Mouse (Mus musculus): ENCODE measurements around the gene Pan2. TPM values are rescaled to one million over a fixed set of nuclear protein-coding genes. Genes with fewer than 3 reads are reported as not detected.

Pan2 gene
- total and polyA plus RNA-seq, 3 experiments, result 10.6 to 18.5 (median 11.0) TPM

DNA sequence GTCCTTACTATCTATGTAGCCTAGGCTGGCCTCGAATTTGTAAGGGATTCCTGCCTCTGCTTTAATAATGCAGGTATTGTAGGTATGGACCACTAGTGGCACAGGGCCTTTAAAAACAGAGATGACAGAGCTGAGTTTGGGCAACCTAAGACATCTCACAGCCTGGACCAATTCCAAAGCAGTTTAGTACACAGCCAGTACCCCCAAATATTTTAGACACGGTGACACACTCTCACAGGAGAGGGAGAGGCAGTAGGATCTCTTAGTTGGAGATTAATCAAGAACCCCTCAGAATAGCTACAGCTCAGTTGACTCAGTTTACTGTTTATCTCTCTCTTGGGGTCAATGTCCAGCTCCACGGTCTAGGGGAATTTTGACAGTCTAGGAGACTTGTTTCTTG, 778 bp upstream of the Pan2 start:
- Histone ChIP-seq H3K9me3 (replicated peaks; ENCODE audit: low read length) (no peaks in the 10 kb centered on the region), H3K9ac (ENCODE audit: insufficient read depth, low read depth) (peak overlapping the region; percentile 98), H3K4me2 (ENCODE audit: insufficient read depth, low read depth, poor library complexity, severe bottlenecking) (peak overlapping the region; percentile 97), H3K27ac (ENCODE audit: insufficient read depth, low read depth) (peak overlapping the region; percentile 58; the same call in 1 of the 2 replicates), H3K79me2 (replicated peaks; ENCODE audit: control insufficient read depth, extremely low read depth, insufficient read depth, poor library complexity, severe bottlenecking) (no peaks in the 10 kb centered on the region; the same call in 1 of the 2 replicates), H3K27me3 (replicated peaks) (no peaks in the 10 kb centered on the region), H3K36me3 (replicated peaks in 1 of 2; ENCODE audit: control insufficient read depth in 1 of 2, insufficient read depth in 1 of 2, low read length in 1 of 2) (peaks cover 3 to 13% of the 10 kb centered on the region in 2 experiments), H3K4me1 (ENCODE audit: control insufficient read depth in 1 of 2, insufficient read depth in 2 of 2) (peaks cover 17 to 49% of the 10 kb centered on the region in 2 experiments), H3K4me3 (replicated peaks in 1 of 3; ENCODE audit: low read depth in 2 of 3, low read length in 2 of 3, poor library complexity in 1 of 3) (peak overlapping the region; percentile 70 to 95 (median 80))
- TF ChIP-seq KAT2A (IDR thresholded peaks at IDR 0.05; ENCODE audit: insufficient replicate concordance, low read length), result no peak
- no peak for TF ChIP-seq UBTF (IDR thresholded peaks at IDR 0.05; ENCODE audit: low read depth, low read length)
- no peak for TF ChIP-seq ZC3H11A (IDR thresholded peaks at IDR 0.05; ENCODE audit: low read depth, low read length)
- TF ChIP-seq EP300 (IDR thresholded peaks at IDR 0.05; ENCODE audit: low read length), result no peak
- TF ChIP-seq MXI1 (IDR thresholded peaks at IDR 0.05; ENCODE audit: low read depth, low read length), result no peak
- no peak for TF ChIP-seq POLR2A (IDR thresholded peaks at IDR 0.05; ENCODE audit: low read depth, low read length)
- no peak for TF ChIP-seq CHD1 (IDR thresholded peaks at IDR 0.05; ENCODE audit: low read depth, low read length)
- in situ Hi-C loops (cut with MboI; ENCODE audit: low pct_ligation_motif_present, low pct_unique_long_range_greater_than_20kb, low sequenced_read_pairs), result no loop called here
- dilution Hi-C loops (cut with MboI; ENCODE audit: extremely low pct_ligation_motif_present, extremely low pct_unique_long_range_greater_than_20kb, low sequenced_read_pairs), result no loop called here
- DNase-seq (ENCODE audit: extremely low read depth), result no peak

GRCm38 (mm10) chr10:128302785-128303125, 380 bp upstream of the Pan2 start:
- H3K9me3 ChIP-seq (replicated peaks; ENCODE audit: low read length), result no peaks in the 10 kb centered on the region
- peak overlapping the region; percentile 98 for H3K9ac ChIP-seq (ENCODE audit: insufficient read depth, low read depth)
- H3K27me3 ChIP-seq (replicated peaks), result no peaks in the 10 kb centered on the region
- DNase-seq (ENCODE audit: extremely low read depth), result no peak
- no peaks in the 10 kb centered on the region; the same call in 1 of the 2 replicates for H3K79me2 ChIP-seq (replicated peaks; ENCODE audit: control insufficient read depth, extremely low read depth, insufficient read depth, poor library complexity, severe bottlenecking)
- peak overlapping the region; percentile 97 for H3K4me2 ChIP-seq (ENCODE audit: insufficient read depth, low read depth, poor library complexity, severe bottlenecking)
- peaks cover 3 to 14% of the 10 kb centered on the region in 2 experiments for H3K36me3 ChIP-seq (replicated peaks in 1 of 2; ENCODE audit: control insufficient read depth in 1 of 2, insufficient read depth in 1 of 2, low read length in 1 of 2)
- H3K27ac ChIP-seq (ENCODE audit: insufficient read depth, low read depth), result peak overlapping the region; percentile 58
- dilution Hi-C loops (cut with MboI; ENCODE audit: extremely low pct_ligation_motif_present, extremely low pct_unique_long_range_greater_than_20kb, low sequenced_read_pairs) (no loop called here), in situ Hi-C loops (cut with MboI; ENCODE audit: low pct_ligation_motif_present, low pct_unique_long_range_greater_than_20kb, low sequenced_read_pairs) (no loop called here)
- H3K4me3 ChIP-seq (replicated peaks in 1 of 3; ENCODE audit: low read depth in 2 of 3, low read length in 2 of 3, poor library complexity in 1 of 3), result peak overlapping the region; percentile 70 to 95 (median 80)
- peaks cover 15 to 45% of the 10 kb centered on the region in 2 experiments for H3K4me1 ChIP-seq (ENCODE audit: control insufficient read depth in 1 of 2, insufficient read depth in 2 of 2)
- 0 out of 2 replicates have a peak, but pooled peaks have one; percentile 18 for TF ChIP-seq JUN (IDR thresholded peaks at IDR 0.05; ENCODE audit: insufficient read depth, low read depth, low read length)
- peak; percentile 81 for TF ChIP-seq RCOR1 (conservative IDR thresholded peaks at IDR 0.05; ENCODE audit: low read depth, low read length)
- no peak for TF ChIP-seq MAFK (IDR thresholded peaks at IDR 0.05; ENCODE audit: insufficient replicate concordance, low read length)

DNA sequence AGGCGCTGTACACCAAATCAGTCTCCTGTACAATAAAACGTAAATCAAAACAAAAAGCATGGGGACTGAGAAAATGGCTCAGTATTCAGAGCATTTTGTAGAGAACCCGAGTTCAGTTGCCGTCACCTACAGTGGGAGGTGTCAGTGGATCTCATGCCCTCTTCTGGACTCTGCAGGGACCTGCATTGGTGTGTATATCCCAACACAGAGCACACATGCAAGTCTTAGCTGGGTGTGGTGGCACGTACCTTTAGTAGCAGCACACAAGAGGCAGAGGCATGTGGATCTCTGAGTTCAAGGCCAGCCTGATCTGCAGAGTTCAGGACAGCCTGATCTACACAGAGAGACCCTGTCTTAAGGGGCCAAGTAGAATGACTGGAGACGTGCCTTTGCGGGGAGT, 6.5 kb downstream of the Pan2 start:
- no peaks in the 10 kb centered on the region for H3K79me2 ChIP-seq (replicated peaks; ENCODE audit: control insufficient read depth, extremely low read depth, insufficient read depth, poor library complexity, severe bottlenecking)
- dilution Hi-C loops (cut with MboI; ENCODE audit: extremely low pct_ligation_motif_present, extremely low pct_unique_long_range_greater_than_20kb, low sequenced_read_pairs), result no loop called here
- H3K4me1 ChIP-seq (ENCODE audit: control insufficient read depth in 1 of 2, insufficient read depth in 2 of 2), result peaks cover 10 to 27% of the 10 kb centered on the region in 2 experiments
- no peaks in the 10 kb centered on the region for H3K27me3 ChIP-seq (replicated peaks)
- H3K4me2 ChIP-seq (ENCODE audit: insufficient read depth, low read depth, poor library complexity, severe bottlenecking), result no peak overlapping the region
- H3K27ac ChIP-seq (ENCODE audit: insufficient read depth, low read depth), result peak overlapping the region; percentile 53
- H3K4me3 ChIP-seq (replicated peaks in 1 of 3; ENCODE audit: low read depth in 2 of 3, low read length in 2 of 3, poor library complexity in 1 of 3), result no peak overlapping the region
- DNase-seq (ENCODE audit: extremely low read depth), result peak; percentile 57
- peaks cover 29 to 71% of the 10 kb centered on the region in 2 experiments for H3K36me3 ChIP-seq (replicated peaks in 1 of 2; ENCODE audit: control insufficient read depth in 1 of 2, insufficient read depth in 1 of 2, low read length in 1 of 2)
- H3K9ac ChIP-seq (ENCODE audit: insufficient read depth, low read depth), result no peak overlapping the region
- TF ChIP-seq CHD1 (IDR thresholded peaks at IDR 0.05; ENCODE audit: low read depth, low read length) (no peak), TBP (conservative IDR thresholded peaks at IDR 0.05; ENCODE audit: low read depth, low read length) (peak; percentile 58; the same call in 1 of the 2 replicates), RAD21 (IDR thresholded peaks at IDR 0.05; ENCODE audit: low read depth, low read length) (peak; percentile 9), POLR2AphosphoS2 (IDR thresholded peaks at IDR 0.05; ENCODE audit: low read depth, low read length) (no peak), SMC3 (IDR thresholded peaks at IDR 0.05; ENCODE audit: low read depth, low read length) (peak; percentile 24; the same call in 1 of the 2 replicates), CTCF (conservative IDR thresholded peaks at IDR 0.05 in 1 of 2, IDR thresholded peaks at IDR 0.05 in 1 of 2; ENCODE audit: low read depth in 2 of 2, low read length in 2 of 2) (peak in 1 of 2 experiments; percentile 42; a peak in 2 of 4 replicates)
- no peaks in the 10 kb centered on the region for H3K9me3 ChIP-seq (replicated peaks; ENCODE audit: low read length)
- in situ Hi-C loops (cut with MboI; ENCODE audit: low pct_ligation_motif_present, low pct_unique_long_range_greater_than_20kb, low sequenced_read_pairs), result no loop called here

Measured in CH12.LX (cell line).